Mouse (Mus musculus): Measurements from ENCODE around the gene Palld.

The Palld gene

DNA sequence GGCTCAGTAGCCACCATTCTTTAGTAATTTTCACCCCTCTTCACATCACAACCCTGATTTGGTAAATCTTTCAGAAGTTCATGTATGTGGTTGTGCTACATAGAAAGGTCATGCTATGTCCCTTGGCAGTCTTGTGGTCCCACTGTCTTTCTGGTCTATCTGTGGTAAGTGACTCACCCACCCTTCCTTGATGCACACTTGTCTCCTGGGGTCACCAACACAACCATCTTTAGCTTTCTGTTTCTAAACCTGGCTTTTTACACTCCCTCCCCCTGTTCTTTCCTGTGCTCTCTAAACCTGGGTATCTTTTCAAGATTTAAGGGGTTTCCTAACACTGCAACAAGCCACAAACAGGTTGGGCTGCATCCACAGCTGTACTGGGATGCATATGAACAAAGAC lies 345.5 kb downstream of the Palld start:
- DNase-seq (ENCODE audit: low spot score in 2 of 2) = no peak

DNA sequence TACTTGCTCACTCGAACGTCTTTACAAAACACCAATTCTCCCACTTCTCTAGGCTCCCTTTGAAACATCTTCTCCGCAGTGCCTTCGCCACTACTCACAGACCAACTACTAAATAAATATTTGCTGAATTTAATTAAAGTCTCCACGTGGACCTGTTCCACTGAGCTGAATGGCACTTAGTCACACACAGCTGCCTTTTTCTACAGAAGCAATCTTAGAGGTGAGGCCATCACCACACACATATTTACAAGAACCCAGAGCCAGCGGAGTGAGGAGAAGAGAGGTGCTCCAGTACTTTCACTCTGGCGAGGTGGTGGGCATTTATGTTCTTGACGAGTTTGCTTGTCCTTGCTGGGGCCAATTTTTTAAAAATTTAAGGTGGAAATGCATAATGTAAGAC lies 346.3 kb downstream of the Palld start:
- no peak for DNase-seq (ENCODE audit: low spot score in 2 of 2)

DNA sequence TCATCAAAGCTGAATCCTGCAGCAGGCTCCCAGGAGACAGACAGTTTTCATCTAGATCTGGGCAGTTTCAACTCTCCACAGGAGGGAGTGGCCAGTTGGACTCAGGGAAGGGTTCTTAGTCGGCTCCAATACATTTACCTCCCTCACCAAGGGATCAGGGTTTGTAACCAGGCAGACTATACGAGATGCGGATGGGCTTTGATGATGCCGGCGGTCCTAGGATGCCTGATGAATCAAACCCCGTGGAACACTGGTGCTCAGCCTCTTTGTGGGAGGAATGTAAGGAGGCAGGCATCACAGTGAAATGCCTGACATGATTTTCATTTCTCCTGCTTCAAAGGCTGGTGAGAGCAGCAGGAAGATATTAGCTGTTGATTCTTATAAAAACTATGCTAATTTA lies 347.1 kb downstream of the Palld start:
- no peak for DNase-seq (ENCODE audit: low spot score in 2 of 2)

DNA sequence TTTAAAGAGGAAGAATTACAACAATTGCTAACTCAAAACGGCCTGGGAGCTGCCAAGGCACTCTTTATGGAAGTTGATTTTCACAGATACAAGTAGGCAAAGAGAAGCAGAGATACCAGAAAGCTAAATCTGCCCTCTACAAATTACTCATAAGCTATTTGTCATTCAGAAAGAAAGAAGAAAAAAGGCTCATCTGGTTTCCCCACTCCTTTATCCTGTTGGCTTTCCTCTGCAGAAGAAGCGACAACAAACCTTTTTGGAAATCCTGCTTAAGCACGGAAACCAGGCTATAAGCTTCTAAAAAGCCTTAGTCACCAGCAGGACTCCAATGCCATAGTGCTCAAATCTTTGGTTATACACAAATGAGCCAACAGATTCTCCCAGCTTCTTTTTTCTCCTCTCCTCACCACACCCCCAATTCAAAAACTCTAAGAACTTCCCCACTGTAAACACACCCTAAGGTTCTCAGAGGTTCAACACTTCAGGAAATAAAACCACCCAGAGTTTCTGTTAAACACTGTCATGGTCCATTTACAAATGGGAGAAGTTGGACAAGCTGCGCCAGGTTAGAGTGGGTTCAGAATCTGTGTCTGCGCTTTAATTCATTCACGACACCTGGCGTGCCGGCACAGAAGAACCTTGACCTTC lies 349.6 kb downstream of the Palld start:
- no peak for DNase-seq (ENCODE audit: low spot score in 2 of 2)

DNA sequence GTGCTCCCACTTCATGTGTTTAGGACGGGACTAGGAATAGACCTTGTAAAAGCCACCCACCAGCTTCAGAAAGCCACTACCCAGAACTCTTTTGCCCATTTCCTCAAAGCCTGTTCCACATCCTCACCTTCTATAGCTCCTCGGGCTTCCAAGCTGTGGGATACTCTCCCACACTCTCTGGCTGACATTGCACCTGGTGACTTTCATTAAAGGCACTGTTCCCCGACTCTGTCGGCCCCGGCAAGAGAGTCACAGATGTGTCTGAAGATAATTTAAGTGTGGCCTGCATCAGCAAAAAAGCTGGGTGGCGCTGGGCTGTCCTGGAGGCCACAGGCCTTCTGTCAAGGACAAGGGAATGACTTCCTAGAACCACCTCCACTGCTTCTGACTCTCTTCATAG lies 350.3 kb downstream of the Palld start:
- no peak for DNase-seq (ENCODE audit: low spot score in 2 of 2)

DNA sequence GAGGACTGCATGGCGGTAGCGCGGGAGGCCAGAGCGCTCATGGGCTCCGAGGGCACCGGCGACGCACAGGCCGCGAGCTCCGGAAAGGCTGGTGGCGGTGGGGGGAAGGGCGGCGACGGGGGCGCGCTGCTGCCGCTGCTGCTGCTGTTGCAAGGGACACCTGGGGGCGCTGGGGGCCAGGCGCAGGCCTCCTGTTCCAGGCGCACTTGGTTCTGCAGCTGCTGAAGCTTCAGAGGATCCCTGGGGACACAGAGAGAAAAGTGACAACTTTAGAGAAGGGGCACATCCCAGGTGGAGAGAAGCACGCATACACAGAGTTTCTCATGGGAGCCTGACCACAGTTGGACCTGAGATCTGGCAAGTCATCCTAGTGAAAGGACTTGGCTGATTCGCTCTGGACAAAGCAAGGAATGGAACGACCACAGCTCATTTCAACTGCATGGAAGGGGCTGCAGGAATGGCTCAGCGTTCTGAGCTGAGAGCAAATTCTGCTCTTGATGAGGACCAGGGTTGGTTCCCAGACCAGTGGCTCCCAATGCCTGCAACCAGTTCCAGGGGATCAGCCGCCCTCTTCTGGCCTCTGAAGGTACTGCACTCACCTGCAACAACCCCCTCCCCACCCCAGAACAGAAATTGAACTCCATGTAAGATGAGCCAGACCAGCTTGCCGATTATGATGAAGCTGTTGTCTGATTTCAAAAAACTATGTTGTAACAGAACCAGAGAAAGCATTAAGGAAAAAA lies 352.3 kb downstream of the Palld start:
- no peak for DNase-seq (ENCODE audit: low spot score in 2 of 2)

DNA sequence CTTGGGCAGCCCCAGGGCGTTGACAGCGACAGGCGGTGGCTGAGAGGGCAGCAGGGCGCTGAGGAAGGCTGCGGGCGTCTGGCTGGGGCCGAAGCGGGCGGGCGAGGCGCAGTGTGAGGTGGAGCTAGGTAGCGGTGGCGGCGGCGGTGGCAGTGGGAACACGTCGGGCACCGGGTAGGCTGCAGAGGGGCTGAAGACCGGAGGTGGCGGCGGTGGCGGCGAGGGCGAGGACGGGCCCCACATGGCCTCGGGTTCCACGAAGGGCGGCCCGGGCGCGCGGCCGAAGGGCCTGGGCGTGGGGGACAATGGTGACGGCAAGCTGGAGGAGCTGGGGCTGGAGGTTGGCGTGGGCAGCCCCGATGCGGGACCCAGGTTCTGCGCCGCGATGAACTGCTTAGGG lies 352.9 kb downstream of the Palld start:
- DNase-seq (ENCODE audit: low spot score in 2 of 2) = no peak

DNA sequence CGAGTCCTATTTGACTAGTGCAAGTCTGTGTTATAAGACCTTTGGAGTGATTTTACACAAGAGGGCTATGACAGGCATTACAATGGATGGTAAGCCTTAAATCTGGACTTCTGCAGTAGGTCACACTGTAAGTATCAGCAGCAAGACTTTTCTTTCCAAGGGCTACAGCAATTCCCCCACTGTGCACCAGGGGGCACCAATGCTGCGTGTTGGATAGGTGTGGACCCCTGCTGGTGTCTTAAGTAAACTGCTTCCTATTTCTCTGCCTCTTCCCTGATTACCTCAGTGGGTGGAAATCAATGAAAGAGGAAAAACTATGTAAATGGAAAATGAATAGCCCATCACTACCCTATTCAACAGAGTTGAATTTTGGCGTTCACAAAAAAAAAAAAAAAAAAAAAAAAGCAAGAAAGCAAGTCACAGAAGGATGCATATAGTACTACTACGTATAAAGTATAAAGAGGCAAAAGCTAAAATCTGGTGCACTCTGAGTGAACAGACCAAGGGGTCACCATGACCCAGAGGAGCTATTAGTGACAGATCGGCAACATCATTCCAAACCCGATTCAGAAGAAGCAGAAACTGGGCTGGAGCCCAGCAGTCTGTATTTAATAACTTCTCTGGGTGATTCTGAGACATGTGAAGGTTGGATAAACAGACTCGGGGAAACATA lies 362.5 kb downstream of the Palld start:
- DNase-seq (ENCODE audit: low spot score in 2 of 2) = peak; percentile 81 to 85

DNA sequence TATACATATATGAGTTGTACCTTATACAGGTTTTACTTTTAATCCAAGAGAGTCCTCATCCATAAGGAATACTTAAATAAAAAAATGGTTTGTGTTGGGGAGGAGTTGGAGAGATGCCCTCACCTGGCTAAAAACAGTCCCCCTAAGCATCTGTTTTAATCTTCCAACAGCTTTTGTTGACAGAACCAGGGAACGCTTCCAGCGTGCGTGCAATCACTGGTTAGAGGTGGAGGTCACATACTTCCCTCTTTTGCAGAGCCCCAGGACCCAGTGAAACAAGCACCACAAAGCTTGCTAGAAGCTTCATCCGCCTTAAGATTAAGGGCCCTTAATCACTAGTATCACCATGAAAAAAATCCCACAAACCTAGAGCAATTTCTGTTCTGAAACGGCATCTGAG lies 365.0 kb downstream of the Palld start:
- no peak for DNase-seq (ENCODE audit: low spot score in 2 of 2)

DNA sequence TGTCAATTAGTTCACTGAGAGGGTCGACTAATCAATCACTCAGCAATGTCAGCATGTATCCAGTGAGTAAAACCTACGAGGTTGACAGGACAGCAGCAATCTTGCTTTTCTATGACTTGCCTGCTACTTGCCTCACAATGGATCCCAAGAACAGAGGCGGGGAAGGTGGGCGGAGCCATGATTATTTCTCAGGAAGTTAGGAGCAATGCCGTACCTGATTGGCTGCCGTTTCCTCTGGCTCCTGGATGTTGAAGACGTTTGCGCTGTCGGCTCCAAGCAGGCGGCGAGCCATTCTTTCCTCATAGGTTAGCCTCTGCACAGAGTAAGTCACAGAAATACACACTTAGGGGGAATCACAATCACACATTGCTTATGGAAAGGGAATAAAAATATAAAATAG lies 367.0 kb downstream of the Palld start:
- DNase-seq (ENCODE audit: low spot score in 2 of 2) = no peak

DNA sequence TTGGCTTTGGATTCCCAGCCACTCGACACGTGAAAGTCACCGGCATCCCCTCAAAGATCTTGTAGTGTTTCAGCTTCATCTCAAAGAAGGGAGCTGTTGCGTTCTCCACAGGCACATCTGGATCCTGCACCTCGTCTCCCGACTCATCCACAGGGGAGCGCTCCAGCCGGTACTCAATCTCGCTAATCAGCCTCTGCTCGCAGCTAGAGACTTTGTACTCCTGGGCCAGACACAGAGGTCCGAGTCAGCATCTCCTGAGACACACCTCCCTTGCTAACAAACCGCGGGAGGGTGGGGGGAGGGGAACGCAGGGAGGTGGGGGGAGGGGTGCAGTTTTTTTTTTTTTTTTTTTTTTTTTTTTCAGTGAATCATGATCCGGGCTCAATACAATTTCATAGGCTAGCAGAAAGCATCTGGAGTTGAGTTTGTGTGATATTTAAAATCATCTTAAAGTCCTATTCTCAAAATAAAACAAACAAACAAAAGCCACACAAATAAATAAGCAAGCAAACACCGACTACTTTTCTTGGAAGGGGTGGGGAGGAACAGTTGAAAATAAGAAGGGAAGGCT lies 369.0 kb downstream of the Palld start:
- no peak for DNase-seq (ENCODE audit: low spot score in 2 of 2)

DNA sequence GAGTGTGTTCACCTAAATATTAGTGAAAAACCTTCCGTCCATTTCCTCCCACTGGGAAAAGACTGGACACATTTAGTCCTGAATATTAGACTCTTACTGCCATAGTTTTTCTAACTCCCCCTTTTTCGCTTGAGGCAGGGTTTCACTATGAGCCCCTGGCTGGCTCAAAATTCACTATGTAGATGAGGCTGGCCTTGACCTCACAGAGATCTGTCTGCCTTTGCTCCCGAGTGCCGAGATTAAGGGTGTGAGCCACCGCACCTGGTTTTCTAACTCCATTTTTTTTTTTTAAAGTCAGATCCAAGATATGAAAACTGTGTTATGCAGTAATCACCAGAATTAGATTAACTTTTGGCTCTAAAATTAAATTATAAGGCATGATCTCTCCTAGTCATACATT lies 369.7 kb downstream of the Palld start:
- DNase-seq (ENCODE audit: low spot score in 2 of 2) = no peak

DNA sequence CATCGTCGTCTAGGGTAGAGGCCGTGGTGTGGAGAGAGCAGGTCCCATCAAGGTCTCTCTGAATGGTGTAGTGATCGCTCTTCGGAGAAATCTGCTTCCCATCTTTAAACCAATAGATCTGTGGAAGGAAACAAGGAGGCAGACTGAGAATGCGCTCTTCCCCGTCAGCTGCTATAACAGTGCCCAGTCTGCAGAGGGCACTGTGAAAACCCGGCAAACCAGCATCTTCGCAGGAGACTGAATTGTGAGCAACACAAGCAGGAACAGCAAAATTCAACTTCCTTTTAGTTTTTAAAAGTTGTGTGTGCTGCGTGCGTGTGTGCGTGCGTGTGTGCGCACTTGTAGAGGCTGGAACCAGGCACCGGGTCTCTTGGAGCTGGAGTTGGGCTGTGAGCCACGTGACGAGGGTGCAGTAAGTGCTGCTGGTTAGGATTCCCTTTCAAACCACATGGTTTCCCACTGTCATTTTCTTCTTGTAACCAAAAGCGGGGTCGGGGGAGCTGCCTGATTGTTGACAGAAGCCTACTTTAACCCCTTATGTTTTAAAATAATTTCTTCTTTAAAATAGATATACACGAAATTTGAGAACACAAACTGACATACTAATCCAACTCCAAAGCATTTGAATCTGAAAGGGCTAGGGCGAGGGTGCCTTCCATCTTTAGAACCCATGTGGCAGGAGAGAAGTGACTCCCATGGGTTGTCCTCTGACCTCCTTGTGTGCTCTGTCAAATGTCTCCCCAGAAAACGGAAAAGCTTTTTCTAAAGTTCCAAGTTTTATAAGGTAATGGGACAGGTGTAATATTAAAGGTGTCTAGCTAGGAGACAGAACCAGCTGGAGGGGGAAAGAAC lies 370.3 kb downstream of the Palld start:
- no peak for DNase-seq (ENCODE audit: low spot score in 2 of 2)

DNA sequence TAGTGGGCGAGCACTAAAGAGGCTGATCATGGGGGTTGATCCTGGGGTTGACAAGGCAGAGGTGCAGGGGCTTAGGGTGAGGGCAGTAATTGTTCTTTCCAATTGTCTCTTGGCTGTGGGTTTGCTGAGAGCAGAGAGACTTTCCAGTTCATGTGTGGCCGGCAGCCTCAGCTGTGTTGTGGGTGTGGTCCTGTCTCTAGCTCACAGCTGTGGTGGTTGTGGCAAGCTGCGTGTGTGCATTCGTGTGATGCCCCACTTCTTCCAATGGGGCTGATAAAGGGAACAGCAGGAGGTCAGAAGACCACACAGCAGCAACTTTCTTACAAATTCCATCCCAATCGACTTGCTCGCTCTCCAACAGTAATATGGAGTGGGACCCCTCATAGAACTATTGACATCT lies 373.8 kb downstream of the Palld start:
- DNase-seq (ENCODE audit: low spot score in 2 of 2) = no peak

DNA sequence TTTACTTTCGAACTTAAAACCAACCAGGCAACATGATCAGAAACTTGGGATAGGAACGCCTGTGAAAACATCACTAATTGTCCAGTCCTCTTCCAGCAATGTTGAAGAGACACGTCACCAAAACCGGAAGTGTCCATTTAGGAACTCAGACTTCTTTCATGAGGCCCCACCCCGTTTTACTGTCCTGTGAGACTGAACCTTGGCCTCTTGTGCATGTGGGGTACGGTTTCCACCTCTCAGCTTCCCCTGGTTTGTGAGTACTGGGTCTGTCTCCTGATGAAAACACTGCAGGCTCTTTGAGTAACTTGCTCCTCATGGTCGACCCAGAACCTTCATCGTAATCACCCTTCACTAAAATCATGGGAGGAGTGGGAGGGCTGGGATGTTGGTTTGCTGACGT lies 374.3 kb downstream of the Palld start:
- no peak for DNase-seq (ENCODE audit: low spot score in 2 of 2)

DNA sequence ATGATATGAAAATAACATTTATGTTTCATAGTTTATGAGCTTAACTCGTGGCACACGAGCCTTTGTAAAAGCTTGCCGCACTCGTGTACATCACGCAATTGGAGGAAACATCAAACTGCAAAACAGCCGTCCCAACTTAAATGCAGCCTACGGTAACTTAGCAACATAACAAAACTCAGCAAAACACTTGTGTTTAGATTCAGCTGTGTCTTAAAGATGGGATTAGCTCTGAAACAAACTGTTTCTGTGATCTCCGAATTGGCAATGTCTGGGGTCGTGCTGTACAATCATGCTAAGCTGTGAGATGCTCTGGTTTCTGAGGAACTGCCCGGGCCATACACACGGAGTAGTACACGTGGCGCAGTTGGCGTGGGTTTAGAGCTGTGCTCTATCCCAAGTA lies 375.5 kb downstream of the Palld start:
- no peak for DNase-seq (ENCODE audit: low spot score in 2 of 2)

DNA sequence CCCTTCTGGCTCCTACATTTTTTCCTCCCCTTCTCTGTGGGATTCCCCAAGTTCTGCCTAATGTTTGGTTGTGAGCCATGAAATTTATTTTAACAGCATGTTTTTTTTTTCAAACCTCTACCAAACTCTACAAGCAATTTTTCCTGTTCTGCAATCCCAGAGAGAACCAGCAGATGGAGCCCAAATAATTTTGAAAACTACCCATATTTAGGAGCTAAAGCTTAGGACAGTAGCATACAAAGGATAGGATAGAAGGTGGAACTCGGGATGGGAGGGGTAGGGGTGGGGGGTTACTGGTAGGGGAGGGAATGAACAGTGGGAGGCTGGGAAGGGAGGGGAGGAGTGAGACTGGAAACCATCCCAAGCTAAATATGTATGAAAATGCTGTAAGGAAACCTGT lies 380.4 kb downstream of the Palld start:
- peak in 1 of 2 experiments; percentile 19 for DNase-seq (ENCODE audit: low spot score in 2 of 2)

DNA sequence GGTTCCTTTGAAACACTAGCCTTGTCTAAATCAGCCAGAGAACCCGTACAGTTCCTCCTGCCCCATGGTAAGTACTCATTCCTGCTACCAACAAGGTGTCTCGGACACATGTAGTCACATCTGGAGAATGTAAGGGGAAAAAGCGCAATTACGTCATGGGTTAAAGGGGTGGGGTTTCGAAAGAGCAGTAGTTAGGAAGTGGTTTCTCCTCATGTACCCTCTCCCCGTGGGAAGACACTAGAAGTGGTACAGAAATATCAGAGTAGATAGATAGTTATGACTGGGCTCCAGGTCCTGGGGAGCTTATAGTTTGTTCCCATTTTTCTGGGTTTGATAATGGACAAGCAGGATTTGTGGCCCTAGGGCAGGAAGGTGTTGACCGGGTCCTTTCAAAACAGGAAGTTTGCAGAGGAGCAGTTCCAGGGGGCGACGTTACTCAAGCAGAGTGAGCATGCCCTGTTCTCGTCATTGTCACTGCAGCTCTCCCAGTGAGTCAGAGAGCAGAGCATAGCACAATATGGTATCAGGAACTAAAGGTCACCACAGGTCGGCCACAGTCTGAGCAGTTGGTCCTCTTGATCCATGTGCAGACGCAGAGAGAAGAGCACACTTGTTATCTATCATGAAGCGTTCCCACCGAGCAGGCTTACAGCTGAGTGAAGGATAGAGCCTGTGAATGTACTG lies 384.8 kb downstream of the Palld start:
- no peak for DNase-seq (ENCODE audit: low spot score in 2 of 2)

DNA sequence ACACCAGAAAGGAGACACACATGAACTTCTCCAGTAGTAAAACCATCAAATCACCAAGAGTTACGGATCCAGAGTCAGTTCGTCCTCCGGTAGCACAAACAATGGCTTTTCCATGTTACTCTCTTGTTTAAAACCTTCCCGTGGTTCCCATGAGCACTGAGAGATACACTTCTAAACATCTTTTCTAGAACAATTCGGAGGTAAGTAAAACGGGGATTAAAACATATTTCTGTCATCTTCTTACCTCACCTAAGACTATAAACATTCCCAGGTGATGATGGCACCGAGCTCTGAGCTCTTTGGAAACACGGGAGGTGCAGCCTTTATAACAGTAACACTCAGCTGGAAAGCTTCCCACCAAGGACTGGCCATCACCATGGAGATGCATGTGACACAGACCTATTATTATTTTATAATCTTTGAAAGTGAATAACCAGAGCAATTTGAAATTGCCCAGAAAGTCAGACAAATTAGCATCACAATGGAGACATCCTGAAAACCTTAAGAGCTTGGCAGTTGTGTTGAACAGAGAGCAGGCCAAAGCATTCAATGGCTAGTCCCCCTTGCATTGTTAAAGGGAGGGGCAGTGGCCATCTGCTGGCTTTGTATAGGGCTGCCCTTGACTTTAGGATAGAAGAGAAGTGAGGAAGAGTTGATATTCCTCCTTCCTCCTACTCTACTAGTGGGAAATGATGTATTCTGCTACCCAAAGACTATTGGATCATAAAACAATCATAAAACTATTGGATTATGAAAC lies 385.6 kb downstream of the Palld start:
- DNase-seq (ENCODE audit: low spot score in 2 of 2) = no peak

DNA sequence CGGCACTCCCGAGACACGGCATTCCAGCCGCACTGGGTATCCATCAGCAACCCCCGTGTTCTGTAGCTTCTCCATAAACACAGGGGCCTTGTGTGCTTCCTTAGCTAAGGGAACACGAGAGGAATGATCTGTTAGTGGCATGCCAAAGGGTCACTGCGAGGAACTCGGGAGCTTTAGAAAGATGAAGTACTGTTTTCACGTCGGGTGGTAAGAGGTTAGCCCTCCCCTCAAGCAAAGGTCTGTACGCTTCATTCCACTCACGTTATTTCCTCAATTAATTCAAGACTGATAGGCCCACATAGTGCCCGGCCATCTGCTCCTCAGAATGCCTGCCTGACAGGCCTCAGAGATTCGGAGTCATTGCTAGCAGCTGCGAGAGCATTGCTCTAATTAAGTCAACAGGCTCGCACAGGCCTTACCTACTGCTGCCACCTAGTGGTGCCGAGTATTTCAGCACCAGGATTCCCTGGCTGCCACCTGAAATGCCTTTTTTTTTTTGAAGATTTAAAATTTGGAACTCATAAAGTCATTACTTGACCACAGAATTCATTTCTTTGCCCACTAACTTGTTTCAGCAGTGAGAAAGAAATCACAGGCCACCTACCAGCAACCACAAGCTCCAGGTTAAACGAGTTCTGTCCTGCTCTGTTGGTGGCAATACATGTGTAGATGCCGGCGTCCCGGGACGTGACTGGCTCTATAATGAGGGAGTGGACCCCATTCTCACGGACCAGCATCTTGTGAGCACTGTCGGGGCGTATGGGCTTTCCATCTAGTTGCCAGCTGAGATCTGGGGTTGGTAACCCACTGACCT lies 386.4 kb downstream of the Palld start:
- peak; percentile 67 to 71 for DNase-seq (ENCODE audit: low spot score in 2 of 2)
